Comparison of ENCODE assay signal across 11 mouse cellular contexts in the genomic region with DNA sequence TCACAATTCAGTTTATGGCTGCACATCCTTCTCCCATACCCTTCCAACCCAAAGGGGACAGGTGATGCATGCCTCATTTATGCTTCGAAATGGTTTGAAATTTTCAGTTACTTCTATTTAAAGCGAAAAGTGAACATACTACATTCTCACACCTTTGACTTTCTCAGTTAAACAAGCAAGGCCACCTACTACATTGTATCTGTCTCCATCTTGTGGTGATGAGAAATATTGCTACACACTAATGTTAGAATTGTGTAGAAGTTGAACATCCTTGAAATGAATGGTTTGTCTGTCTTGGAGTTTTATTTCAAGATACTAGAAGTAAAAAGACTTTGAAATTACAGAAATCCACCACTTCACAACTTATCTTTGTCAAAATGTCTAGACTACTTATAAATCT.
DNase-seq lines count a peak whose midpoint lies in the region; ATAC-seq and TF ChIP-seq lines count a peak whose summit lies in the region.
"Had no signal": no experiment of that assay in that cellular context is flagged by ENCODE, and none has a peak within 500 bp of the region (broad histone marks: within the 10 kb centered on the region; RNA-seq: fewer than 3 reads in every experiment).

No protein-coding gene starts in this region.

- H3K27me3 ChIP-seq in forebrain, embryonic 12.5 days, result no peaks in the 10 kb centered on the region
- H3K27me3 ChIP-seq in forebrain, embryonic 11.5 days (ENCODE audit: control insufficient read depth, insufficient read depth, low read length), result no peaks in the 10 kb centered on the region
- H3K27me3 ChIP-seq in lung, embryonic 14.5 days (ENCODE audit: insufficient read depth, low read length), result no peaks in the 10 kb centered on the region
- no peaks in the 10 kb centered on the region for H3K27me3 ChIP-seq in forebrain, embryonic 16.5 days (replicated peaks; ENCODE audit: control insufficient read depth, insufficient read depth, low read length)
- no peaks in the 10 kb centered on the region for H3K27me3 ChIP-seq in stomach, postnatal 0 days (ENCODE audit: control insufficient read depth, insufficient read depth, low read length)

- H3K9ac ChIP-seq in forebrain, embryonic 12.5 days, result no peak overlapping the region
- no peak overlapping the region for H3K9ac ChIP-seq in forebrain, embryonic 11.5 days (ENCODE audit: low read length)
- H3K9ac ChIP-seq in lung, embryonic 14.5 days, result no peak overlapping the region
- H3K9ac ChIP-seq in forebrain, embryonic 16.5 days (replicated peaks; ENCODE audit: low read depth, low read length), result no peak overlapping the region
- no peak overlapping the region for H3K9ac ChIP-seq in stomach, postnatal 0 days (ENCODE audit: low read length)

- H3K36me3 ChIP-seq in forebrain, embryonic 12.5 days (replicated peaks), result no peaks in the 10 kb centered on the region
- H3K36me3 ChIP-seq in forebrain, embryonic 11.5 days (ENCODE audit: control insufficient read depth, insufficient read depth, low read length), result no peaks in the 10 kb centered on the region
- H3K36me3 ChIP-seq in lung, embryonic 14.5 days (ENCODE audit: insufficient read depth), result no peaks in the 10 kb centered on the region
- H3K36me3 ChIP-seq in forebrain, embryonic 16.5 days (ENCODE audit: control insufficient read depth, insufficient read depth), result no peaks in the 10 kb centered on the region
- no peaks in the 10 kb centered on the region for H3K36me3 ChIP-seq in stomach, postnatal 0 days (ENCODE audit: control insufficient read depth, insufficient read depth, low read length)

- no peak overlapping the region for H3K4me3 ChIP-seq in forebrain, embryonic 12.5 days (replicated peaks)
- no peak overlapping the region for H3K4me3 ChIP-seq in forebrain, embryonic 11.5 days (ENCODE audit: low read depth, low read length)
- no peak overlapping the region for H3K4me3 ChIP-seq in lung, embryonic 14.5 days (ENCODE audit: low read depth, low read length)
- H3K4me3 ChIP-seq in lung, adult 2 months (replicated peaks; ENCODE audit: extremely low read depth, low read depth, low read length), result no peak overlapping the region
- H3K4me3 ChIP-seq in forebrain, embryonic 16.5 days (replicated peaks; ENCODE audit: low read length), result no peak overlapping the region
- H3K4me3 ChIP-seq in stomach, postnatal 0 days (ENCODE audit: low read depth, low read length), result no peak overlapping the region

- no peaks in the 10 kb centered on the region for H3K9me3 ChIP-seq in forebrain, embryonic 12.5 days
- no peaks in the 10 kb centered on the region for H3K9me3 ChIP-seq in forebrain, embryonic 11.5 days (ENCODE audit: control insufficient read depth, low read length)
- H3K9me3 ChIP-seq in lung, embryonic 14.5 days (ENCODE audit: low read depth, low read length), result no peaks in the 10 kb centered on the region
- no peaks in the 10 kb centered on the region for H3K9me3 ChIP-seq in forebrain, embryonic 16.5 days (ENCODE audit: control insufficient read depth, low read length)
- H3K9me3 ChIP-seq in stomach, postnatal 0 days (ENCODE audit: control insufficient read depth, low read length), result no peaks in the 10 kb centered on the region

- peak; percentile 73 for TF ChIP-seq CTCF in lung, embryonic 14.5 days (IDR thresholded peaks at IDR 0.05; ENCODE audit: low read depth)
- no peak for TF ChIP-seq CTCF in lung, adult 2 months (IDR thresholded peaks at IDR 0.05; ENCODE audit: insufficient read depth, low read length)
- peak; percentile 88 for TF ChIP-seq CTCF in stomach, postnatal 0 days (IDR thresholded peaks at IDR 0.05; ENCODE audit: low read depth)

- TF ChIP-seq EP300 in stomach, postnatal 0 days (optimal IDR thresholded peaks at IDR 0.05), result no peak

- no peak overlapping the region for H3K27ac ChIP-seq in forebrain, embryonic 12.5 days
- H3K27ac ChIP-seq in forebrain, embryonic 11.5 days (ENCODE audit: low read depth, low read length), result no peak overlapping the region
- no peak overlapping the region for H3K27ac ChIP-seq in lung, embryonic 14.5 days (ENCODE audit: low read depth)
- no peak overlapping the region for H3K27ac ChIP-seq in forebrain, embryonic 16.5 days (ENCODE audit: low read length)
- no peak overlapping the region for H3K27ac ChIP-seq in stomach, postnatal 0 days (replicated peaks)

- peak; percentile 51; the same call in 1 of the 2 replicates for ATAC-seq in forebrain, embryonic 12.5 days (ENCODE audit: low FRiP score)
- ATAC-seq in forebrain, embryonic 11.5 days (replicated peaks; ENCODE audit: low FRiP score), result no peak
- ATAC-seq in lung, embryonic 14.5 days (ENCODE audit: insufficient read depth), result no peak; the same call in 1 of the 2 replicates
- peak; percentile 65; the same call in 1 of the 2 replicates for ATAC-seq in forebrain, embryonic 16.5 days
- ATAC-seq in stomach, postnatal 0 days (ENCODE audit: low FRiP score, low TSS enrichment), result no peak

- no peak overlapping the region for H3K4me2 ChIP-seq in forebrain, embryonic 12.5 days
- no peak overlapping the region for H3K4me2 ChIP-seq in forebrain, embryonic 11.5 days (ENCODE audit: low read depth, low read length, severe bottlenecking)
- H3K4me2 ChIP-seq in lung, embryonic 14.5 days, result no peak overlapping the region
- H3K4me2 ChIP-seq in forebrain, embryonic 16.5 days (ENCODE audit: low read length), result no peak overlapping the region
- no peak overlapping the region for H3K4me2 ChIP-seq in stomach, postnatal 0 days (replicated peaks; ENCODE audit: low read depth)

- no peak for DNase-seq in forebrain, embryonic 11.5 days (ENCODE audit: low spot score)
- peak; percentile 72 for DNase-seq in lung, embryonic 14.5 days
- DNase-seq in lung, adult 2 months, result no peak
- no peak for DNase-seq in stomach, postnatal 0 days (ENCODE audit: low spot score)
- DNase-seq in T-cell, adult 2 months (ENCODE audit: low spot score), result no peak
- DNase-seq in thymus, adult 18-20 months, result no peak
- DNase-seq: cerebellum, adult 11 months; layer of hippocampus, adult 9-11 months; lung, postnatal 4 days had no signal

- H3K4me1 ChIP-seq in forebrain, embryonic 12.5 days, result no peaks in the 10 kb centered on the region
- H3K4me1 ChIP-seq in forebrain, embryonic 11.5 days (replicated peaks; ENCODE audit: control insufficient read depth, insufficient read depth, low read length), result no peaks in the 10 kb centered on the region
- no peaks in the 10 kb centered on the region for H3K4me1 ChIP-seq in lung, embryonic 14.5 days (ENCODE audit: insufficient read depth)
- H3K4me1 ChIP-seq in lung, adult 2 months (ENCODE audit: control insufficient read depth, insufficient read depth, low read length), result no peaks in the 10 kb centered on the region
- H3K4me1 ChIP-seq in forebrain, embryonic 16.5 days (replicated peaks; ENCODE audit: control insufficient read depth, insufficient read depth, low read length), result 0 out of 2 replicates have a peak, but pooled peaks cover 2% of the 10 kb centered on the region
- H3K4me1 ChIP-seq in stomach, postnatal 0 days (replicated peaks; ENCODE audit: control insufficient read depth, insufficient read depth), result no peaks in the 10 kb centered on the region

- no peak for TF ChIP-seq POLR2A in lung, adult 2 months (IDR thresholded peaks at IDR 0.05; ENCODE audit: borderline replicate concordance, extremely low read depth, low read depth, low read length)

- 62% methylated on average over 2 of the region's 2 CpGs for WGBS in forebrain, embryonic 12.5 days
- WGBS in forebrain, embryonic 11.5 days, result 66% methylated on average over 2 of the region's 2 CpGs
- 48% methylated on average over 2 of the region's 2 CpGs for WGBS in lung, embryonic 14.5 days
- 42% methylated on average over 2 of the region's 2 CpGs for WGBS in lung, adult 2 months
- 57% methylated on average over 2 of the region's 2 CpGs for WGBS in forebrain, embryonic 16.5 days
- WGBS in stomach, postnatal 0 days, result 50% methylated on average over 2 of the region's 2 CpGs

Comparison
In these comparisons a context has a peak if more than half of its experiments do, and no peak if none do; other contexts are left out.
1. ATAC-seq: peak in forebrain, embryonic 12.5 days (single experiment) and forebrain, embryonic 16.5 days (single experiment); none in forebrain, embryonic 11.5 days (single experiment), lung, embryonic 14.5 days (single experiment) and stomach, postnatal 0 days (single experiment).